Mouse (Mus musculus): ENCODE results near the gene Gpr19. TPM values are rescaled to one million over a fixed set of nuclear protein-coding genes. Genes with fewer than 3 reads are reported as not detected.

The Gpr19 gene
- polyA plus RNA-seq, 1 experiment from 2014 or later, result 39.1 TPM

GRCm38 (mm10) chr6:134929926-134930325 is 31.5 kb upstream of the Gpr19 start:
- peak overlapping the region; percentile 14; the same call in 1 of the 2 replicates for H3K9ac ChIP-seq
- 51% methylated on average over 4 of the region's 4 CpGs for WGBS

GRCm38 (mm10) chr6:134928889-134929310 is 30.5 kb upstream of the Gpr19 start:
- H3K27ac ChIP-seq (replicated peaks), result peak overlapping the region; percentile 94
- H3K36me3 ChIP-seq, result 0 out of 2 replicates have a peak, but pooled peaks cover under 1% of the 10 kb centered on the region
- no peaks in the 10 kb centered on the region for H3K9me3 ChIP-seq
- peak overlapping the region; percentile 63 for H3K4me3 ChIP-seq
- H3K27me3 ChIP-seq, result no peaks in the 10 kb centered on the region
- WGBS, result under 1% methylated on average over 15 of the region's 15 CpGs
- ATAC-seq (ENCODE audit: low read depth), result peak; percentile 32
- peak overlapping the region; percentile 78 for H3K9ac ChIP-seq
- peaks cover 32% of the 10 kb centered on the region for H3K4me1 ChIP-seq (replicated peaks)
- H3K4me2 ChIP-seq, result peak overlapping the region; percentile 91

More at GRCm38 (mm10) chr6:134929926-134930325, 31.5 kb upstream of the Gpr19 start:
- H3K4me2 ChIP-seq, result peak overlapping the region; percentile 91
- peaks cover 28% of the 10 kb centered on the region for H3K4me1 ChIP-seq (replicated peaks)
- H3K9me3 ChIP-seq, result no peaks in the 10 kb centered on the region
- H3K4me3 ChIP-seq, result peak overlapping the region; percentile 63
- no peak overlapping the region for H3K27ac ChIP-seq (replicated peaks)
- no peaks in the 10 kb centered on the region for H3K36me3 ChIP-seq
- no peak for ATAC-seq (ENCODE audit: low read depth)
- no peaks in the 10 kb centered on the region for H3K27me3 ChIP-seq

GRCm38 (mm10) chr6:134928096-134928888 is 29.9 kb upstream of the Gpr19 start:
- WGBS, result under 1% methylated on average over 63 of the region's 63 CpGs

GRCm38 (mm10) chr6:134927595-134928095 is 29.3 kb upstream of the Gpr19 start:
- peak overlapping the region; percentile 94 for H3K27ac ChIP-seq (replicated peaks)
- H3K9me3 ChIP-seq, result no peaks in the 10 kb centered on the region
- no peaks in the 10 kb centered on the region for H3K27me3 ChIP-seq
- peaks cover 43% of the 10 kb centered on the region for H3K4me1 ChIP-seq (replicated peaks)
- WGBS, result 1% methylated on average over 13 of the region's 13 CpGs
- H3K4me3 ChIP-seq, result peak overlapping the region; percentile 63
- peak; percentile 17 for ATAC-seq (ENCODE audit: low read depth)
- H3K36me3 ChIP-seq, result 0 out of 2 replicates have a peak, but pooled peaks cover 6% of the 10 kb centered on the region
- peak overlapping the region; percentile 78 for H3K9ac ChIP-seq
- H3K4me2 ChIP-seq, result peak overlapping the region; percentile 91

More at GRCm38 (mm10) chr6:134928096-134928888, 29.9 kb upstream of the Gpr19 start:
- Histone ChIP-seq H3K4me1 (replicated peaks) (peaks cover 38% of the 10 kb centered on the region), H3K9ac (peak overlapping the region; percentile 78), H3K36me3 (0 out of 2 replicates have a peak, but pooled peaks cover 6% of the 10 kb centered on the region), H3K4me3 (peak overlapping the region; percentile 63), H3K27ac (replicated peaks) (peak overlapping the region; percentile 94), H3K9me3 (no peaks in the 10 kb centered on the region), H3K27me3 (no peaks in the 10 kb centered on the region), H3K4me2 (peak overlapping the region; percentile 91)
- peak; percentile 85 for ATAC-seq (ENCODE audit: low read depth)

- peak; percentile 54 for ATAC-seq (ENCODE audit: low read depth)
- Histone ChIP-seq H3K4me3 (peak overlapping the region; percentile 63), H3K4me1 (replicated peaks) (peaks cover 50% of the 10 kb centered on the region), H3K36me3 (0 out of 2 replicates have a peak, but pooled peaks cover 6% of the 10 kb centered on the region), H3K9ac (peak overlapping the region; percentile 78), H3K9me3 (no peaks in the 10 kb centered on the region), H3K4me2 (peak overlapping the region; percentile 91), H3K27me3 (no peaks in the 10 kb centered on the region), H3K27ac (replicated peaks) (peak overlapping the region; percentile 94)
- WGBS, result under 1% methylated on average over 63 of the region's 63 CpGs
Observed at GRCm38 (mm10) chr6:134926803-134927594, 28.6 kb upstream of the Gpr19 start.

- 23% methylated on average over 3 of the region's 3 CpGs for WGBS
- Histone ChIP-seq H3K27ac (replicated peaks) (peak overlapping the region; percentile 94), H3K4me2 (peak overlapping the region; percentile 91), H3K9ac (peak overlapping the region; percentile 78), H3K4me1 (replicated peaks) (peaks cover 54% of the 10 kb centered on the region), H3K4me3 (peak overlapping the region; percentile 63), H3K27me3 (no peaks in the 10 kb centered on the region), H3K36me3 (0 out of 2 replicates have a peak, but pooled peaks cover 6% of the 10 kb centered on the region), H3K9me3 (no peaks in the 10 kb centered on the region)
- no peak for ATAC-seq (ENCODE audit: low read depth)
Observed at GRCm38 (mm10) chr6:134926338-134926705, 27.9 kb upstream of the Gpr19 start.

- no peak for ATAC-seq (ENCODE audit: low read depth)
- H3K27ac ChIP-seq (replicated peaks), result no peak overlapping the region
- H3K9me3 ChIP-seq, result no peaks in the 10 kb centered on the region
- no peak overlapping the region for H3K9ac ChIP-seq
- 0 out of 2 replicates have a peak, but pooled peaks cover 6% of the 10 kb centered on the region for H3K36me3 ChIP-seq
- H3K4me1 ChIP-seq (replicated peaks), result peaks cover 54% of the 10 kb centered on the region
- H3K4me3 ChIP-seq, result no peak overlapping the region
- peak overlapping the region; percentile 30; the same call in 1 of the 2 replicates for H3K4me2 ChIP-seq
- H3K27me3 ChIP-seq, result no peaks in the 10 kb centered on the region
- 62% methylated on average over 4 of the region's 4 CpGs for WGBS
Observed at GRCm38 (mm10) chr6:134925673-134926337, 27.4 kb upstream of the Gpr19 start.

- Histone ChIP-seq H3K27ac (replicated peaks) (no peak overlapping the region), H3K4me3 (0 out of 2 replicates have a peak overlapping the region, but pooled peaks have one; percentile 11), H3K9me3 (no peaks in the 10 kb centered on the region), H3K36me3 (0 out of 2 replicates have a peak, but pooled peaks cover 6% of the 10 kb centered on the region), H3K27me3 (no peaks in the 10 kb centered on the region), H3K9ac (no peak overlapping the region), H3K4me2 (peak overlapping the region; percentile 71), H3K4me1 (replicated peaks) (peaks cover 52% of the 10 kb centered on the region)
- 71% methylated on average over 3 of the region's 3 CpGs for WGBS
- no peak for ATAC-seq (ENCODE audit: low read depth)
Observed at GRCm38 (mm10) chr6:134924262-134924661, 25.9 kb upstream of the Gpr19 start.

GRCm38 (mm10) chr6:134923670-134924069 is 25.3 kb upstream of the Gpr19 start:
- ATAC-seq (ENCODE audit: low read depth), result no peak
- Histone ChIP-seq H3K27ac (replicated peaks) (no peak overlapping the region), H3K36me3 (0 out of 2 replicates have a peak, but pooled peaks cover 6% of the 10 kb centered on the region), H3K4me1 (replicated peaks) (peaks cover 49% of the 10 kb centered on the region), H3K4me2 (peak overlapping the region; percentile 71), H3K9me3 (no peaks in the 10 kb centered on the region), H3K4me3 (peak overlapping the region; percentile 23), H3K27me3 (no peaks in the 10 kb centered on the region), H3K9ac (peak overlapping the region; percentile 43; the same call in 1 of the 2 replicates)
- WGBS, result 70% methylated on average over 4 of the region's 4 CpGs

GRCm38 (mm10) chr6:134922511-134923195 is 24.3 kb upstream of the Gpr19 start:
- Histone ChIP-seq H3K27ac (replicated peaks) (no peak overlapping the region), H3K36me3 (0 out of 2 replicates have a peak, but pooled peaks cover 6% of the 10 kb centered on the region), H3K4me3 (peak overlapping the region; percentile 95), H3K9ac (peak overlapping the region; percentile 96), H3K4me1 (replicated peaks) (peaks cover 47% of the 10 kb centered on the region), H3K4me2 (peak overlapping the region; percentile 71), H3K27me3 (peaks cover 7% of the 10 kb centered on the region; the same call in 1 of the 2 replicates), H3K9me3 (no peaks in the 10 kb centered on the region)
- ATAC-seq (ENCODE audit: low read depth), result no peak
- WGBS, result 41% methylated on average over 9 of the region's 9 CpGs
